Mouse (Mus musculus): ENCODE results near the gene Neurl2. TPM values are rescaled to one million over a fixed set of nuclear protein-coding genes. Genes with fewer than 3 reads are reported as not detected.

Gene Neurl2
- polyA plus RNA-seq, 1 experiment from 2014 or later = 8.3 TPM

DNA sequence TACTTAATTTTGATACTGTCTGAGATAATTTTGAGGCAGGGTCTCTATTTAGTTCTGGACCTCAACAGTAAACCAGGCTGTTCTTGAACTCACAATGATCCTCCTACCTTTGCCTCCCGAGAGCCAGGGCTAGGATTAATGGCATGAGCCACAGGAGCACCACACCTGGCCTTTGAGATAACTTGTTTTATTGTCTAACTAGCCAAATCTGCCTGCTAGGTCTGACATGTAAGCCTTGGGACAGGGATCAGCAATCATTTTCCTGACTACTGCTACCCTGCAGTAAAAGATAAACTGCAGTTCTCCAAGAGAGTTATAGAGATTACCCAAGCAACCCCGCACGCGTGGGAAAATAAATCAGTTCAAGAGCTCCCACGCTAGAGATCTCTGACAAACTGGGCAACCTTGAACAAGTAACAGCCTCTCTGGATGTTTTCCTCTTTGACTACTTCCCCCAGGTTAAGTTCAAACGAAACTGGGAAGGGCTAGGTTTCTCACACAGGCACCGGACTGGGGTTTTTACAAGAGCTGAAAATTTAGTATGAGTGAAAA, 48.3 kb downstream of the Neurl2 start:
- ATAC-seq (ENCODE audit: insufficient number of reproducible peaks, insufficient read depth, low FRiP score, low read depth) = no peak
- Histone ChIP-seq H3K27ac (ENCODE audit: low read length) (peak overlapping the region; percentile 86; the same call in 1 of the 2 replicates), H3K27me3 (ENCODE audit: control insufficient read depth, insufficient read depth, low read length) (no peaks in the 10 kb centered on the region), H3K9ac (replicated peaks; ENCODE audit: low read depth, low read length) (peak overlapping the region; percentile 64; the same call in 1 of the 2 replicates), H3K9me3 (ENCODE audit: control insufficient read depth, low read depth, low read length) (no peaks in the 10 kb centered on the region), H3K4me2 (replicated peaks; ENCODE audit: low read depth, low read length) (peak overlapping the region; percentile 82), H3K4me1 (ENCODE audit: control insufficient read depth, insufficient read depth, low read length) (peaks cover 8% of the 10 kb centered on the region; the same call in 1 of the 2 replicates), H3K4me3 (ENCODE audit: low read depth, low read length) (peak overlapping the region; percentile 66), H3K36me3 (ENCODE audit: control insufficient read depth, insufficient read depth, low read length) (peaks cover 3% of the 10 kb centered on the region; the same call in 1 of the 2 replicates)
- 5% methylated on average over 7 of the region's 7 CpGs for WGBS

DNA sequence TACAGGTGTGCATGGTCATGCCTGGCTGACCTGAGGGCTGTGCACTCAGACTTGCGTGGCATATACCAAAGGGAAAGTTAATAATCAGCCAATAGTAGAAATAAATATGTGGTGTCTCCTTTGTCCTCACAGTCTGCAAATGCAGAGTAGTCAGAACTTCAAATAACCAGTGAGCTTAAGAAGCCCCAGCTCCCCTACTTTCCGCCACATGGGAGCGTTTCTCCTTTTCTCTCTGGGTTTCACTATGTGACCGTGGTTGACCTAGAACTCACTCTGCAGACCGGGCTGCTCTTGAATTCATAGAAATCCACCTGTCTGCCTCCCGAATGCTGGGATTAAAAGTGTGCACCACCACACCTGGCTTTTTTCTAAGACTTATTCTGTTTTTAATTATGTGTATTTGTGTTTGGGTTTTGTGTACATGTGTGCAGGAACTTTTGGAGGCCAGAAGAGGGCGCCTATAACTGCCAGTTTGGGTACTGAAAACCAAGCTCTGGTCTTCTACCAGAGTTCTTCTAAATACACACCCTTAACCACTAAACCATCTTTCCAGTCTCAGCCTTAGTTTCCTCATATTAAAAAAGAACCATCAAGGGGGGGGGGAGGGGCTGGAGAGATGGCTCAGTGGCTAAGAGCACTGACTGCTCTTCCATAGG, 49.2 kb downstream of the Neurl2 start:
- Histone ChIP-seq H3K4me3 (ENCODE audit: low read depth, low read length) (no peak overlapping the region), H3K9ac (replicated peaks; ENCODE audit: low read depth, low read length) (no peak overlapping the region), H3K4me1 (ENCODE audit: control insufficient read depth, insufficient read depth, low read length) (peaks cover 8% of the 10 kb centered on the region; the same call in 1 of the 2 replicates), H3K4me2 (replicated peaks; ENCODE audit: low read depth, low read length) (peak overlapping the region; percentile 82), H3K9me3 (ENCODE audit: control insufficient read depth, low read depth, low read length) (no peaks in the 10 kb centered on the region), H3K27ac (ENCODE audit: low read length) (no peak overlapping the region), H3K36me3 (ENCODE audit: control insufficient read depth, insufficient read depth, low read length) (peaks cover 3% of the 10 kb centered on the region; the same call in 1 of the 2 replicates), H3K27me3 (ENCODE audit: control insufficient read depth, insufficient read depth, low read length) (no peaks in the 10 kb centered on the region)
- no peak for ATAC-seq (ENCODE audit: insufficient number of reproducible peaks, insufficient read depth, low FRiP score, low read depth)
- 72% methylated on average over 7 of the region's 7 CpGs for WGBS

- Histone ChIP-seq H3K9ac (replicated peaks; ENCODE audit: low read depth, low read length) (no peak overlapping the region), H3K4me1 (ENCODE audit: control insufficient read depth, insufficient read depth, low read length) (peaks cover 4% of the 10 kb centered on the region; the same call in 1 of the 2 replicates), H3K27ac (ENCODE audit: low read length) (no peak overlapping the region), H3K27me3 (ENCODE audit: control insufficient read depth, insufficient read depth, low read length) (no peaks in the 10 kb centered on the region), H3K9me3 (ENCODE audit: control insufficient read depth, low read depth, low read length) (no peaks in the 10 kb centered on the region), H3K4me2 (replicated peaks; ENCODE audit: low read depth, low read length) (no peak overlapping the region), H3K36me3 (ENCODE audit: control insufficient read depth, insufficient read depth, low read length) (no peaks in the 10 kb centered on the region), H3K4me3 (ENCODE audit: low read depth, low read length) (no peak overlapping the region)
- ATAC-seq (ENCODE audit: insufficient number of reproducible peaks, insufficient read depth, low FRiP score, low read depth) = no peak
- 74% methylated on average over 4 of the region's 4 CpGs for WGBS
These were observed 51.4 kb downstream of the Neurl2 start for GRCm38 (mm10) chr2:164781876-164782275.

Other genes with a start within 250 kb of the Neurl2 start
- 2.1 and 2.3 TPM in 2 replicates for gene Wfdc6a, start 248.0 kb downstream of the Neurl2 start, polyA plus RNA-seq (2014; fragmentation: Nextera tagmentation; extraction: Ambion mirVana)
- not detected in 2 replicates for gene Eppin, start 239.9 kb downstream of the Neurl2 start, polyA plus RNA-seq (2014; fragmentation: Nextera tagmentation; extraction: Ambion mirVana)
- gene Wfdc6b, start 219.9 kb downstream of the Neurl2 start, polyA plus RNA-seq (2014; fragmentation: Nextera tagmentation; extraction: Ambion mirVana) = not detected in 2 replicates
- gene Wfdc8, start 219.8 kb downstream of the Neurl2 start, polyA plus RNA-seq (2014; fragmentation: Nextera tagmentation; extraction: Ambion mirVana) = not detected in 2 replicates
- not detected in 2 replicates for gene Wfdc16, start 194.7 kb downstream of the Neurl2 start, polyA plus RNA-seq (2014; fragmentation: Nextera tagmentation; extraction: Ambion mirVana)
- 0.64 and 1.3 TPM in 2 replicates for gene Wfdc10, start 177.4 kb downstream of the Neurl2 start, polyA plus RNA-seq (2014; fragmentation: Nextera tagmentation; extraction: Ambion mirVana)
- not detected in 2 replicates for gene Wfdc9, start 176.9 kb downstream of the Neurl2 start, polyA plus RNA-seq (2014; fragmentation: Nextera tagmentation; extraction: Ambion mirVana)
- gene Wfdc11, start 159.4 kb downstream of the Neurl2 start, polyA plus RNA-seq (2014; fragmentation: Nextera tagmentation; extraction: Ambion mirVana) = not detected in 2 replicates
- 2.4 and 2.5 TPM in 2 replicates for gene Wfdc13, start 148.3 kb downstream of the Neurl2 start, polyA plus RNA-seq (2014; fragmentation: Nextera tagmentation; extraction: Ambion mirVana)
- not detected in 2 replicates for gene Spint4, start 135.0 kb downstream of the Neurl2 start, polyA plus RNA-seq (2014; fragmentation: Nextera tagmentation; extraction: Ambion mirVana)
- gene Spint5, start 118.2 kb downstream of the Neurl2 start, polyA plus RNA-seq (2014; fragmentation: Nextera tagmentation; extraction: Ambion mirVana) = not detected in 2 replicates
- gene Wfdc3, start 87.5 kb downstream of the Neurl2 start, polyA plus RNA-seq (2014; fragmentation: Nextera tagmentation; extraction: Ambion mirVana) = 0.78 and 0.95 TPM in 2 replicates
- 64.0 and 69.8 TPM in 2 replicates for gene Dnttip1, start 87.5 kb downstream of the Neurl2 start, polyA plus RNA-seq (2014; fragmentation: Nextera tagmentation; extraction: Ambion mirVana)
- 396 and 433 TPM in 2 replicates for gene Ube2c, start 63.6 kb downstream of the Neurl2 start, polyA plus RNA-seq (2014; fragmentation: Nextera tagmentation; extraction: Ambion mirVana)
- 1.1 and 2.1 TPM in 2 replicates for gene Tnnc2, start 53.5 kb downstream of the Neurl2 start, polyA plus RNA-seq (2014; fragmentation: Nextera tagmentation; extraction: Ambion mirVana)
- gene Snx21, start 47.6 kb downstream of the Neurl2 start, polyA plus RNA-seq (2014; fragmentation: Nextera tagmentation; extraction: Ambion mirVana) = 24.4 and 29.5 TPM in 2 replicates
- gene Acot8, start 28.6 kb downstream of the Neurl2 start, polyA plus RNA-seq (2014; fragmentation: Nextera tagmentation; extraction: Ambion mirVana) = 18.8 and 19.2 TPM in 2 replicates
- gene Zswim3, start 28.4 kb downstream of the Neurl2 start, polyA plus RNA-seq (2014; fragmentation: Nextera tagmentation; extraction: Ambion mirVana) = 9.0 and 9.2 TPM in 2 replicates
- gene Zswim1, start 10.8 kb downstream of the Neurl2 start, polyA plus RNA-seq (2014; fragmentation: Nextera tagmentation; extraction: Ambion mirVana) = 16.0 and 17.6 TPM in 2 replicates
- not detected in 2 replicates for gene Spata25, start 4.9 kb downstream of the Neurl2 start, polyA plus RNA-seq (2014; fragmentation: Nextera tagmentation; extraction: Ambion mirVana)
- 130 and 134 TPM in 2 replicates for gene Ctsa, start 583 bp downstream of the Neurl2 start, polyA plus RNA-seq (2014; fragmentation: Nextera tagmentation; extraction: Ambion mirVana)
- gene Pltp, start 24.3 kb upstream of the Neurl2 start, polyA plus RNA-seq (2014; fragmentation: Nextera tagmentation; extraction: Ambion mirVana) = 50.6 and 53.2 TPM in 2 replicates
- gene Pcif1, start 45.8 kb upstream of the Neurl2 start, polyA plus RNA-seq (2014; fragmentation: Nextera tagmentation; extraction: Ambion mirVana) = 70.6 and 87.3 TPM in 2 replicates
- 11.8 and 12.7 TPM in 2 replicates for gene Zfp335, start 78.3 kb upstream of the Neurl2 start, polyA plus RNA-seq (2014; fragmentation: Nextera tagmentation; extraction: Ambion mirVana)
- gene Mmp9, start 107.3 kb upstream of the Neurl2 start, polyA plus RNA-seq (2014; fragmentation: Nextera tagmentation; extraction: Ambion mirVana) = 1.2 and 1.8 TPM in 2 replicates
- gene Slc12a5, start 127.3 kb upstream of the Neurl2 start, polyA plus RNA-seq (2014; fragmentation: Nextera tagmentation; extraction: Ambion mirVana) = 1.4 and 2.1 TPM in 2 replicates
- gene Ncoa5, start 201.4 kb upstream of the Neurl2 start, polyA plus RNA-seq (2014; fragmentation: Nextera tagmentation; extraction: Ambion mirVana) = 53.8 and 54.3 TPM in 2 replicates
- 8.3 and 9.7 TPM in 2 replicates for gene Cd40, start 222.2 kb upstream of the Neurl2 start, polyA plus RNA-seq (2014; fragmentation: Nextera tagmentation; extraction: Ambion mirVana)